Mouse (Mus musculus) kidney, postnatal 10 days (tissue): ENCODE data around the gene Tmed3.
A peak's percentile ranks its signal among the peaks of the same experiment; 100 is the strongest.

Source experiments
- DNase-seq: peaks from one replicate; pipeline ENCODE4 v3.0.0; 2021; ENCODE audit warnings: mixed read lengths

The Tmed3 gene

GRCm38 (mm10) chr9:89704265-89705196 lies at the start of gene Tmed3:
Gene Tmed3, minus strand, starts transcription at chr9:89705068.
- DNase-seq = peak; percentile 94

DNA sequence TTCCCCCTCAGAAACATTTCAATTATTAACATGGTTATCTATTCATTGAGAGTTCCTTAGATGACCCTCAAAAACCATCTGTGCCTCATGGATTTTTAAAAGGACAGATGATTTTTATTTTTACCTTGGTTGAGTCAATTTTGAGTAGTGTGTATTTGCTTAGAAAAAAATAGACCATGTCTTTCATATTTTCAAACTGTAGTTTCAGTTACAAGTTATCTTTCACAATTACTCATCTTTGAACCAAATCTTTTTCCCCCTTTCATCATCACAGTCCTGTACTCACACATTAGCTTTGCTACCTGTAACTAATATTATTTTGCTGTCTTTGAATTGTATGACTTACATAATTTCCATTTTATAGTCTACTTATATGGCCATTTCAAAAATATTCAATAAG lies 35.2 kb upstream of the Tmed3 start:
- no peak for DNase-seq

DNA sequence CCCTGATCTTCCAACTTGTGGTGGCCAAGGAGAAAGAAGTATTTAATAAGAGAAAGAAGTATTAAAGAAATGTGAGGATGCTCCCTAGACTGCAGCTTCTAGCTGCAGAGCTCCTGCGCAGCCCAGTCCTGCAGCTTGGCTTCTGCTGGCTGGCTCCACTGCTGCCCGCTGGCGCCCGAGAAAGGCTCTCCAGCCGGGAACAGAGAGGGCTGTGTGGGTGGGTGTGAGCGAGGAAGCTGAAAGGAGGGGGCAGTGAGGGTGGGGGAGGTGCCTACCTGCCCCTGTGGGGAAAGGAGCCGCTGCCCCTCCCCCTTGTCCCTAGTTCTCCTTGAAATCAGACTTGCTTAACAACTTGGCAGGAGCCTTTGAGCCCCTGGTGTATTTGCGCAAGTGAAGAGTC lies 33.4 kb upstream of the Tmed3 start, which contains the start of gene Ankrd34c:
TSS of gene Ankrd34c (minus strand) at position 181 of the 400 bp plus-strand sequence.
- DNase-seq = no peak

GRCm38 (mm10) chr9:89737888-89738287 lies 33.0 kb upstream of the Tmed3 start:
- no peak for DNase-seq

- peak; percentile 67 for DNase-seq
Measured at GRCm38 (mm10) chr9:89736932-89737705, 32.3 kb upstream of the Tmed3 start.

GRCm38 (mm10) chr9:89706906-89707305 lies 2.0 kb upstream of the Tmed3 start:
- peak; percentile 11 for DNase-seq

- DNase-seq = no peak
Measured at GRCm38 (mm10) chr9:89705197-89705533, 297 bp upstream of the Tmed3 start.

- DNase-seq = no peak
Measured at GRCm38 (mm10) chr9:89700910-89701457, 3.9 kb downstream of the Tmed3 start.

DNA sequence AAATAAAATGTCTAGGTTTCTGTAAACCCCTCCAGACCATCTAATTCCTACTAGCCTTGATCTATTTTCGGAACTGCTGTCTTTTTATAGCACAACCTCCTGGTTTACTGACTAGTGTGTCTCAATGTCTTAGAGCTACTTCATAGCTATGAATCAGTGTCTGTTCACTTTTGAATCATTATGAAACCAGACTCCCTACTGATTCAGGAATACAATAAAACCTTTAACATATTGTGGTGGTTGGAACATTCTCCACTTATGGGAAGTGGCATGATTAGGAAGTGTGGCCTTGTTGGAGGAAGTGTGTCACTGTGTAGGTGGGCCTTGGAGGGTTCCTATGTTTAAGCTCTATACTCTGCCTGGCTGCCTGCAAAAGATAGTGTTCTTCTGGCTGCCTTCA lies 9.7 kb downstream of the Tmed3 start:
- DNase-seq = no peak

DNA sequence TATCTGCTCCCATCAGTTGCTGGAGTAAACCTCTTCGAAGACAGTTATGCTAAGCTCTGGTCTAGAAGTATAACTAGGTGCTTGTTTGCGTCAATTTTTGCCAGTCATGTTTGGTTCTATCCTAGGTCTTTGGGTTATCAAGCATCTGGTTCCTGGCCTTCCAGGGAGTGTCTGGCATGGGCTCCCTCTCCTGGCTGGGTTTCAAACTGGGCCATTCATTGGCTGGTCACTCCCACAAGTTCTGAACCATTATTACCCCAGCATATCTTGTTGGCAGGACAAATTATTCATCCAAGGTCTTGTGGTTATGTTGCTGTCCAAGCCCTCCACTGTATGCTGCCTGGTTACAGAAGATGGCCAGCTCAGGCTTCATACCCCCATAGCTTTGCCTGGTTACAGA lies 11.2 kb downstream of the Tmed3 start:
- no peak for DNase-seq

GRCm38 (mm10) chr9:89689179-89689578 lies 15.7 kb downstream of the Tmed3 start:
- no peak for DNase-seq

DNA sequence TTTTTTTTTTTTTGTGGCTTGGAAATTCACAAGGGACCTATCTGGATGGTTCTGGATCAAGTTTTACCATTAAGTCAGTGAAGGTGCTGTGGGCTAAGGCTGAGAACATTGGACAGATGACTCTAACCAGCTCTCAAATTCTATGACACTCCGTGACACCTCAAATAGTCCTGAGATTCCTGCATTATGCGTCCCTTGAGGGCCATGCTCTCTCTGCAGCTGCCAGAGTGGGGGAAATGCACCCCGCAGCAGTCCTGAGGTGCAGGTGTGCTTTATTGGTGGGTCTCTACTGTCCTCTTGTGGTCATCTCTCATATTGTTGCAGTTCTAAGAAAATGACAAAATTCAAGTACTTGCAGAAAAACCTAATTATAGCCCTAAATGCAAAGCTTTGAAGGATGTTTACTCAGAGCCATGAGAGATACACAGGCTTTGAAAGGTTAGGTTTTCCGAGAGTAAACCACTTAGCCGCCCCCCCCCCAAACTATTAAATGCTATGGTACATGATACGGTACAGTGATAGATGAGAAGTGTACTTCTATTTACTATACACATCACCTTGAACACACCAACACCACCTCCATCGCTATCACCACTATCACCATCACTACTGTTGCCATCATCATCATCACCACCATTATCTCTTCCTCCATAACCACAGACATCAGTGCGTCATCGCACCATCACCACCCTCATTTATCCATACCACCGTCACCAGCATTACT lies 17.2 kb downstream of the Tmed3 start:
- DNase-seq = no peak

DNA sequence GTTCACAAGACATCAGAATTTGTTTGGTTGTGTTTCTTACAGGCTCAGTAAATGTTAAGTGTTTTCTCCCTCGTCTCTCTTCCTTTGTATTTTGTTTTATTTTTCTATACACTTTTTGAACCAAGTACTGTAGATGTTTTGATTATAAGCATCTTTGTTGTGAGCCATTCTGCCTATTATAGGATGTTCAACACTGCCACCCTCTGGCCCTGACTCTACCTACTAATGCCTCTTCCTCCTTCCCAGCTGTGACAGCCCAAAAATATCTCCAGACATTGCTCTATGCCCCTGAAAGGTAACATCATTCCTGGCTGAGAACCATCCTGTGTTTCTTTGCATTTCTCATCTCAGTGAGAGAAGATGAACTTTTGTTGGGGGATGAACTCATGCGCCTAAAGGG lies 18.6 kb downstream of the Tmed3 start:
- DNase-seq = no peak

DNA sequence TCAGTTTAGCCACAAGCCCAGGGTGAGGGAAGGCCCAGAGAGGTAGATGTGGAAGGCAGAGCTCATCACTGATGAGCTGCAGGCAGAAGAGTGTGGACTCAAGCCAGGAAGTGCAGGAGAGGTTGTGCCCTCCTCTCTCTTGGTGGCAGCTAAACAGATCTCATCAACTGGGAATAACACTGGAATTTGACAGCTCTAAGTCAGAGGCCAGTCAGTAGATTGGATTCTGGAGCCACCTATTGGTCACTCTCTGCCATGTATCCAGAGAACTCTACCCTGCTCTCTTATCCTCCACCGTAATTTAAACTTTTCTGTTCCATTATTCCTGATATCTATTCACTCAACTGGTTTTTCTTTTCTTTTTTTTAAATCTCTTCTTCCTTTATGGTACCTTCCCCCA lies 25.9 kb downstream of the Tmed3 start:
- DNase-seq = peak; percentile 19

GRCm38 (mm10) chr9:89674014-89674618 lies 30.8 kb downstream of the Tmed3 start:
- DNase-seq = peak; percentile 86

DNA sequence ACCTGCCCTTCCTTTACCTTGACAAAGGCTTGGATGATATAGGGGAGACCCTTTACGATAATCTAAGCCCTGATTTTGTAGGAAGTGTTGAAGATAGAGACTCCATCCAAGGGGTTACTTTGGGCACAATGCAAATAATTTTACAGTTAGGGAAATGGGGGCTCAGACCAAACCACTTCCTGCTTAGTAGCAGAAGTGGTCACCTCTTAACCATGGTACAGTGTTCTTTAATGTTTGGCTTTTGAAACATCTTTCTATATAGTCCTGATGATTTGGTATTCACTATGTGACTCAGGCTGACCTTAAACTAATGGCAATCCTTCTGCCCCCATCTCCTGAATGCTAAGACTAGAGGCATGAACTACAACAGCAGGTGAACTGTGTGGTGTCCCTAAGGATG lies 31.5 kb downstream of the Tmed3 start:
- DNase-seq = no peak

GRCm38 (mm10) chr9:89669878-89670277 lies 35.0 kb downstream of the Tmed3 start:
- DNase-seq = no peak

- no peak for DNase-seq
Measured at GRCm38 (mm10) chr9:89667306-89667942, 37.4 kb downstream of the Tmed3 start.

GRCm38 (mm10) chr9:89650913-89651312 lies 54.0 kb downstream of the Tmed3 start:
- no peak for DNase-seq
